Mouse (Mus musculus): ENCODE data around the gene Zcchc17. TPM values are rescaled to one million over a fixed set of nuclear protein-coding genes. Genes with fewer than 3 reads are reported as not detected.

Zcchc17 gene
- 73.3 and 75.2 TPM in 2 replicates for polyA plus RNA-seq (2014; fragmentation: Nextera tagmentation; extraction: Ambion mirVana)

DNA sequence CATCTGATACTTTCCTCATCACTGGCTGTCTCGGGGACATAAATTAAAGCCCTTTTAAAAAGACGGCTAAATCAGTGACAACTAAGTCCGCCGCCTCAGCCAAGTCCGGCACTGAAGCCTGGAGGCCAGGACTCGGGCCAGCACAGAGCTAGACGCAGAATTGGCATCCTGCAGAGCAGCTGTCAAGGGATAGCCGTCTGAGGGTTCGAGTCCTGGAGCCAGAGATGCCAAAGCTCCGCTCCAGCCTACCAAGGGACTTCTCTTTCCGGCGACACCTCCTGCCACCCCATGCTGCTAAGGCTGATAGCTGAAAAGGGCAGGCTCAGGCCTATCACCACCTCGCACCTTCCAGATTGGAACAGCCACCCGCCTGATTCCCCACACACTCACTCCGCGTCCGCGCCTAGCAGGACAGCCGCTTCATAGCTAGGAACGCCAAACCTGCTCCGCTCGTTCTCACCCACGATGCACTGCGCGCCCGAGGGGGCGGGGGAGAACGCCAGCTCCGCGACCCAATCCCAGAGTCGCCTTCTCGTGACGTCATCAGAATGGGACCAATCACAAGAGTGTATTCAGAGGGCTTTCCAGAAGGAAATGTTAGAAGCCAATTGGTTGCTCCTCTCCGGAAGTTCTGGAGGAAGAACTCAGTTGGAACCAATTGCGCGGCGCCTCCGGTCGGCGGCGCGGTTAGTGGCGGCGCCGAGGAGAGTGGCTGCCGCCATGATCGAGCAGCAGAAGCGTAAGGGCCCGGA is at the start of gene Zcchc17, which contains the start of gene Snrnp40:
Gene Zcchc17 (minus strand): TSS at position 458 of the 752 bp plus-strand sequence.
Gene Snrnp40 (plus strand): TSS at position 647 of the 752 bp plus-strand sequence.
- H3K36me3 ChIP-seq (ENCODE audit: control insufficient read depth, insufficient read depth, low read length): peaks cover 23% of the 10 kb centered on the region

DNA sequence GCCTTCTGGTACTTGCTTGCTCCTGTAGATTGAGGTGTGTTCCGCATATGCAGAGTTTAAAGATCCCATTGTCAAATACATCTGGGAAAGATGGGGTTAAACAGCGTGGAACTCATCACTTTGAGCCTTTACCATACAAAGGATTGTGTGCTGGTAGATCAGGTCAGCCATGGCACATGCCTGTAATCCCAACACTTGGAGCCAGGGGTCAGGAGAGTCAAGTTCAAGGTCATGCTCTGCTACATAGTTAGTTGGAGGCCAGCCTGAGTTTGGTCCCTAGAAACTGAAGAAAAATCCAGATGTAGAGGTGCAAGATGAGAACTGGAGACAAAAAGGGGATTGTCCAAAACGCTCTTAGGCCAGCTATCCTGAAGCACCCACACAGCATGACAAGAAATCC is 31.5 kb upstream of the Zcchc17 start:
- H3K4me1 ChIP-seq (ENCODE audit: control insufficient read depth, insufficient read depth, low read length): no peaks in the 10 kb centered on the region
- WGBS: 61% methylated on average over 3 of the region's 3 CpGs
- H3K4me3 ChIP-seq (ENCODE audit: low read depth, low read length): no peak overlapping the region
- DNase-seq (ENCODE audit: low spot score) (no peak), ATAC-seq (ENCODE audit: low read depth) (no peak)
- no peaks in the 10 kb centered on the region for H3K27me3 ChIP-seq (replicated peaks; ENCODE audit: control insufficient read depth, insufficient read depth, low read length)
- H3K36me3 ChIP-seq (ENCODE audit: control insufficient read depth, insufficient read depth, low read length): peaks cover 37% of the 10 kb centered on the region
- H3K4me2 ChIP-seq (ENCODE audit: low read depth, low read length): no peak overlapping the region
- H3K9me3 ChIP-seq (ENCODE audit: control insufficient read depth, low read length): no peaks in the 10 kb centered on the region
- no peak overlapping the region for H3K27ac ChIP-seq (replicated peaks; ENCODE audit: low read depth, low read length)
- no peak overlapping the region for H3K9ac ChIP-seq (ENCODE audit: low read depth, low read length)

More for the DNA sequence above, at the start of gene Zcchc17, which contains the start of gene Snrnp40:
- Histone ChIP-seq H3K4me1 (ENCODE audit: control insufficient read depth, insufficient read depth, low read length) (peaks cover 13% of the 10 kb centered on the region), H3K9me3 (ENCODE audit: control insufficient read depth, low read length) (no peaks in the 10 kb centered on the region), H3K9ac (ENCODE audit: low read depth, low read length) (peak within 1 kb of the TSS; percentile 86), H3K4me3 (ENCODE audit: low read depth, low read length) (peak within 1 kb of the TSS; percentile 70), H3K27me3 (replicated peaks; ENCODE audit: control insufficient read depth, insufficient read depth, low read length) (no peaks in the 10 kb centered on the region), H3K4me2 (ENCODE audit: low read depth, low read length) (peak within 1 kb of the TSS; percentile 83), H3K27ac (replicated peaks; ENCODE audit: low read depth, low read length) (peak within 1 kb of the TSS; percentile 71)
- 1% methylated on average over 46 of the region's 49 CpGs for WGBS
- DNase-seq (ENCODE audit: low spot score) (peak; percentile 100), ATAC-seq (ENCODE audit: low read depth) (peak; percentile 99)

DNA sequence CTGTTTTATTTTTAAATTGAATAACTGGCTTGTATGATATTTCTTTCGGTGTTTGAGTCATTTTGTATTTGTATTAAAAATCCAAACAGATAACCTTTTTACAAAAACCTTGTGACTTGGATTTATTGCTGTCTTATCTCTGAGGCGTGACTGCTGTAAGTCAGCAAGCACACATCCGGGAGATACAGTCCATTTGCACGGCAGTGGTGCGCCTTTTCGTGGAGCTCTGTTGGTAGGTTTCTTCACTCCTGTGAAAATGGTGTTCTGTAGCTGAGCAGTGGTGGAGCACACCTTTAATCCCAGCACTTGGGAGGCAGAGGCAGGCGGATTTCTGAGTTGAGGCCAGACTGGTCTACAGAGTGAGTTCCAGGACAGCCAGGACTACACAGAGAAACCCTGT is 30.2 kb upstream of the Zcchc17 start:
- DNase-seq (ENCODE audit: low spot score) (no peak), ATAC-seq (ENCODE audit: low read depth) (no peak)
- Histone ChIP-seq H3K4me2 (ENCODE audit: low read depth, low read length) (no peak overlapping the region), H3K27ac (replicated peaks; ENCODE audit: low read depth, low read length) (no peak overlapping the region), H3K27me3 (replicated peaks; ENCODE audit: control insufficient read depth, insufficient read depth, low read length) (no peaks in the 10 kb centered on the region), H3K4me3 (ENCODE audit: low read depth, low read length) (no peak overlapping the region), H3K36me3 (ENCODE audit: control insufficient read depth, insufficient read depth, low read length) (peaks cover 50% of the 10 kb centered on the region), H3K4me1 (ENCODE audit: control insufficient read depth, insufficient read depth, low read length) (no peaks in the 10 kb centered on the region), H3K9me3 (ENCODE audit: control insufficient read depth, low read length) (no peaks in the 10 kb centered on the region), H3K9ac (ENCODE audit: low read depth, low read length) (no peak overlapping the region)
- WGBS: 91% methylated on average over 7 of the region's 7 CpGs

DNA sequence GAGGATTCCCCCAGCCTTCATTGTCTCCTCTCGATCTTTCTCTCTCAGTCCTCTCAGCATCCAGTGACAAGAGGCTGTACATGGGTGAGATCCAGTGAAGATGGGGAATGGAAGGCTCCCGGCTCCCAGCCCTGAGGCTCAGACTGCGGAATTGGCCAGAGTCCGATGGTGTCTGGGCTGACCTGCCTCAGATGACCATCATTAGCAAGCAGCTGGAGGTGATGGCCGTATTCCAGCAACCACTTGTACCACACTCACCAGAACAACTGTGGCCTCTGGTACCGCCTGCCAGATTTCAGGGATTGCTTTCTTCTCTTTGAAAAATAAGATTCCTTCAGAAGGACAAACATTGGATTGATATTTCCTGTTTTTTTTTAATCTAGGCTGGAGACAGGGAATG is 29.8 kb upstream of the Zcchc17 start:
- Histone ChIP-seq H3K27me3 (replicated peaks; ENCODE audit: control insufficient read depth, insufficient read depth, low read length) (no peaks in the 10 kb centered on the region), H3K4me1 (ENCODE audit: control insufficient read depth, insufficient read depth, low read length) (no peaks in the 10 kb centered on the region), H3K27ac (replicated peaks; ENCODE audit: low read depth, low read length) (no peak overlapping the region), H3K36me3 (ENCODE audit: control insufficient read depth, insufficient read depth, low read length) (peaks cover 55% of the 10 kb centered on the region), H3K4me3 (ENCODE audit: low read depth, low read length) (no peak overlapping the region), H3K4me2 (ENCODE audit: low read depth, low read length) (no peak overlapping the region), H3K9me3 (ENCODE audit: control insufficient read depth, low read length) (no peaks in the 10 kb centered on the region), H3K9ac (ENCODE audit: low read depth, low read length) (no peak overlapping the region)
- ATAC-seq (ENCODE audit: low read depth): no peak
- WGBS: 80% methylated on average over 6 of the region's 6 CpGs
- no peak for DNase-seq (ENCODE audit: low spot score)

DNA sequence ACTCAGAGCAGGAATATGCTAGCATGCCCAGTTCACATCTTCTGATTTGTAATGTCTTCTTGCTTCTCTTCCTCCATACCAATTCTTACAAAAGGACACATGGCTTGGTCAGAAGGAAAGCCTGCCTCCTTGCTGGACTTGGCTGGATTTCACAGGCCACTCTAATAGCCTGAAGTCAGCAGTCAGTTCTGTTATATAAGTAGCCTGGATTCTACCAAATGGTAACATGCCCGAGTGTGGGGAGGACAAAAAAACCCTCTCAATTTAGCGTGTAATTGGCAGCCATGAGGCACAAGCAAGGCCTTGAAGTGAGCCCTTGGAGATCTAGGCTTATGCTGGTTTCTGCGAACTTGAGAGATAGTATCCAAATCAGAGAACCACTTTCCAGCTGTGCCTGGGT is 27.5 kb upstream of the Zcchc17 start:
- Histone ChIP-seq H3K36me3 (ENCODE audit: control insufficient read depth, insufficient read depth, low read length) (peaks cover 76% of the 10 kb centered on the region), H3K27ac (replicated peaks; ENCODE audit: low read depth, low read length) (no peak overlapping the region), H3K27me3 (replicated peaks; ENCODE audit: control insufficient read depth, insufficient read depth, low read length) (no peaks in the 10 kb centered on the region), H3K9ac (ENCODE audit: low read depth, low read length) (no peak overlapping the region), H3K4me2 (ENCODE audit: low read depth, low read length) (no peak overlapping the region), H3K9me3 (ENCODE audit: control insufficient read depth, low read length) (no peaks in the 10 kb centered on the region), H3K4me3 (ENCODE audit: low read depth, low read length) (no peak overlapping the region), H3K4me1 (ENCODE audit: control insufficient read depth, insufficient read depth, low read length) (no peaks in the 10 kb centered on the region)
- DNase-seq (ENCODE audit: low spot score) (no peak), ATAC-seq (ENCODE audit: low read depth) (no peak)
- 69% methylated on average over 3 of the region's 3 CpGs for WGBS

DNA sequence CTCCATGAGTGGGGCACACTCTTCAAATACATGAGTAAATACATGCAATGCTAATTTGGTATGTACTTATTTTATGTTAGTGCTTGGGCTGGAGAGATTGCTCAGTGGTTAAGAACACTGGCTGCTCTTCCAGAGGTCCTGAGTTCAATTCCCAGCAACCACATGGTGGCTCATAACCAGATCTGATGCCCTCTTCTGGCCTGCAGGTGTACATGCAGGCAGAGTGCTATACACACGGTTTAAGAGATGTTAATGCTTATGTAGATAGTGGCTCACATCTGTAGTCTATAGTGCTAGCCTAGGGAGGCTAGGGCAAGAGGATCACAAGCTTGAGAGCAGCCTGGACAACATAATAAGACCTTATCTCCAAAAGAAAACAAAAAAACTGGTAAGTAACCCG is 20.7 kb upstream of the Zcchc17 start:
- Histone ChIP-seq H3K27me3 (replicated peaks; ENCODE audit: control insufficient read depth, insufficient read depth, low read length) (no peaks in the 10 kb centered on the region), H3K36me3 (ENCODE audit: control insufficient read depth, insufficient read depth, low read length) (peaks cover 96% of the 10 kb centered on the region), H3K9me3 (ENCODE audit: control insufficient read depth, low read length) (no peaks in the 10 kb centered on the region), H3K9ac (ENCODE audit: low read depth, low read length) (no peak overlapping the region), H3K4me3 (ENCODE audit: low read depth, low read length) (no peak overlapping the region), H3K27ac (replicated peaks; ENCODE audit: low read depth, low read length) (no peak overlapping the region), H3K4me2 (ENCODE audit: low read depth, low read length) (no peak overlapping the region), H3K4me1 (ENCODE audit: control insufficient read depth, insufficient read depth, low read length) (no peaks in the 10 kb centered on the region)
- ATAC-seq (ENCODE audit: low read depth) (no peak), DNase-seq (ENCODE audit: low spot score) (no peak)
- WGBS: 89% methylated on average over 2 of the region's 2 CpGs

DNA sequence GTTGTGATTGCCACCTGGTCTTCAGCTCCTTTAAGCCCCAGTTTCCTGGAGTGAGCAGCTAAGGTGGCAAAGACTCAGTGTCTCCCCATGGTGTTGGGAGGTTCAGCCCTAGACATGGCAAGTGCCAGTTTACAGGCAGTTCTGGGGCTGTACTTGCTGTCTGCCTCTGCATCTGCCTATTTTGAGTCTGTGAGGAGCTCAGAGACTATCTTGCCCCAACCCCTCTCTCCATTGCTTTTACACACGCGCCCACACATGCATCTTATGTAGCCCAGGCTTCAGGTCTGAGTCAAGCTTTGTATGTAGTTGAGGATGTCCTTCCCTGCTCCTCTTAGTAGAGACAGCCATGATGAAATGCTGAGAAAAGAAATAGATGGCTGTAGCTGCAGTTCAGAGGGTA is 19.4 kb upstream of the Zcchc17 start:
- ATAC-seq (ENCODE audit: low read depth): no peak
- Histone ChIP-seq H3K4me1 (ENCODE audit: control insufficient read depth, insufficient read depth, low read length) (no peaks in the 10 kb centered on the region), H3K9ac (ENCODE audit: low read depth, low read length) (no peak overlapping the region), H3K4me3 (ENCODE audit: low read depth, low read length) (no peak overlapping the region), H3K9me3 (ENCODE audit: control insufficient read depth, low read length) (no peaks in the 10 kb centered on the region), H3K4me2 (ENCODE audit: low read depth, low read length) (no peak overlapping the region), H3K27me3 (replicated peaks; ENCODE audit: control insufficient read depth, insufficient read depth, low read length) (no peaks in the 10 kb centered on the region), H3K36me3 (ENCODE audit: control insufficient read depth, insufficient read depth, low read length) (peaks cover 95% of the 10 kb centered on the region), H3K27ac (replicated peaks; ENCODE audit: low read depth, low read length) (no peak overlapping the region)
- DNase-seq (ENCODE audit: low spot score): no peak
- 98% methylated on average over 2 of the region's 2 CpGs for WGBS

DNA sequence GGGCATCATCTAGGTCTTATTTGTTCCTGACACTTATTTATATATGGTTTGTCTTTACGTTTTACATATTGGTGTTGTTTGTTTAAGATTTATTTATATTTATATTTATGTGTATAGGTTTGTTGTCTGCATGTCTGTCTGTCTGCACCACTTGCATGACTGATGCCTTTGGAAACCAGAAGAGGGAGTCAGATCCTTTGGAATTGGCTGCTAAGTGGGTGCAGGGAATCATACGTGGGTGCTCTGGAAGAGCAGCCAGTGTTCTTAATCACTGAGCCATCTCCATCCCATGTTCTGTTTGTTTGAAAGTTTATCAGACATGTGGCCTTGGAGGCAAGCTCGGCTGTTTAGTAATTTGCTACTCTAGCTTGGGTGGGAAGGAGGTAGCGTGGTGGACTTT is 17.8 kb upstream of the Zcchc17 start:
- WGBS: 84% methylated on average over 4 of the region's 4 CpGs
- no peak overlapping the region for H3K9ac ChIP-seq (ENCODE audit: low read depth, low read length)
- no peaks in the 10 kb centered on the region for H3K27me3 ChIP-seq (replicated peaks; ENCODE audit: control insufficient read depth, insufficient read depth, low read length)
- H3K4me3 ChIP-seq (ENCODE audit: low read depth, low read length): no peak overlapping the region
- no peak overlapping the region for H3K27ac ChIP-seq (replicated peaks; ENCODE audit: low read depth, low read length)
- ATAC-seq (ENCODE audit: low read depth) (no peak), DNase-seq (ENCODE audit: low spot score) (no peak)
- H3K9me3 ChIP-seq (ENCODE audit: control insufficient read depth, low read length): no peaks in the 10 kb centered on the region
- H3K36me3 ChIP-seq (ENCODE audit: control insufficient read depth, insufficient read depth, low read length): peaks cover 97% of the 10 kb centered on the region
- no peak overlapping the region for H3K4me2 ChIP-seq (ENCODE audit: low read depth, low read length)
- no peaks in the 10 kb centered on the region for H3K4me1 ChIP-seq (ENCODE audit: control insufficient read depth, insufficient read depth, low read length)

DNA sequence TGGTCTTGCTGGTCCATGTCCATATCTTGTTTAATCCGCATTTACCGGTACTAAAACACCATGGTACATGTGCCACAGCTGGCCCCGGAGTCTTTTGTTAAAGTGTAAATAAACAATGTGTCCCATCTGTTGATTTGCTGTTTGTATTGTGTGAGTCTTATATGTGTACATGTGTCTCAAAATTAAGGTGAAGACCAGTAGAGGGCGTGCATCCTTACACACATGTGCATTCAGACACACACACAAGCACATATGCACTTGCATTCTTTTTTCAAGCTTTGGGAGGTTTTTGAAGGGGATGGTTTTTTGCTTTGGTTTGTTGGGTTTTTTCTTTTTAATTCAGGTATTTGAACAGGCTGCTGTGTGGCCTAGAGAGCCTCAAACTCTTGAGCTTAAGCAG is 16.9 kb upstream of the Zcchc17 start:
- no peak for ATAC-seq (ENCODE audit: low read depth)
- no peak overlapping the region for H3K4me2 ChIP-seq (ENCODE audit: low read depth, low read length)
- no peak overlapping the region for H3K4me3 ChIP-seq (ENCODE audit: low read depth, low read length)
- H3K27ac ChIP-seq (replicated peaks; ENCODE audit: low read depth, low read length): no peak overlapping the region
- WGBS: 91% methylated on average over 4 of the region's 4 CpGs
- H3K27me3 ChIP-seq (replicated peaks; ENCODE audit: control insufficient read depth, insufficient read depth, low read length): no peaks in the 10 kb centered on the region
- H3K9me3 ChIP-seq (ENCODE audit: control insufficient read depth, low read length): no peaks in the 10 kb centered on the region
- no peaks in the 10 kb centered on the region for H3K4me1 ChIP-seq (ENCODE audit: control insufficient read depth, insufficient read depth, low read length)
- H3K9ac ChIP-seq (ENCODE audit: low read depth, low read length): no peak overlapping the region
- DNase-seq (ENCODE audit: low spot score): no peak
- H3K36me3 ChIP-seq (ENCODE audit: control insufficient read depth, insufficient read depth, low read length): peaks cover 92% of the 10 kb centered on the region
